Mouse (Mus musculus): Measurements from ENCODE around the gene Inf2. TPM values are rescaled to one million over a fixed set of nuclear protein-coding genes. Genes with fewer than 3 reads are reported as not detected.

Inf2 gene
- polyA plus RNA-seq, 1 experiment, result 118 TPM

DNA sequence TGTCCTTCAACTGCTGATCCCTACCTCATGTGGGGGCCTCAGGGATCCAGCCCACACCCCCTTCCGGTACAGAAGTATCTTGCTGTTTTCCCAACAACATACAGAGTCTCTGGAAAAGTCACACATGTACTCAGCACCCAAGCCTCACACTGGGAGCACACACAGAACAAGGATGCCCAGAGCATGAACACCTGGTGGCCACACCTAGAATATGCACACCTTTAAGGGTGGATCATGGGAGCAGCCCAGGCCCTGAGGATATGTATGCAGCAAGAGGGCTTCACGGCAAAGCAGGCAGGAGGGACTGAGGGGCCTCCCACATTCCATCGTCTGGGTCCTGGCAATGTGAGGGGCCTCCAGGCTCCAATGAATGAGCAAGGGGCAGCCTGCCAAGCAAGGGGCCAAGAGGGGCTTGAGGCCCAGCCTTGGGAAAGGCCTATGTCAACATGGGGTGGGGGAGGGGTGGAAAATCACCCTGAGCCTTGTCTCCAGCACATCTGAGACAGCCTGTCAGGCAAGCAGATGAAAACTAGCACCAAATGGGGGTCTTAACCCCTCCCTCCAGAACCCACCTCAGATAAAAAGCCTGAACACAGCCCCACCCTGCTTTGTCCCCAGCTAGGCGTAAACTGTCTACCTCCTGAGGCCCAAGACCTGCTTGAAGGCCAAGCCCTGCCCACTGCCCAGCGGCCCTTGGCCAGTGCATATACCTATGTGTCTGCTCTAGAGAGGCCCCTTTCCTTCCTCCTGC, 72.2 kb downstream of the Inf2 start:
- no peaks in the 10 kb centered on the region for H3K27me3 ChIP-seq (ENCODE audit: control insufficient read depth, insufficient read depth, insufficient read length)
- H3K36me3 ChIP-seq (ENCODE audit: control insufficient read depth, insufficient read depth), result peaks cover 86% of the 10 kb centered on the region
- H3K4me3 ChIP-seq (ENCODE audit: insufficient read depth, poor library complexity, severe bottlenecking), result no peak overlapping the region
- H3K79me2 ChIP-seq (ENCODE audit: control insufficient read depth, insufficient read depth), result peaks cover 44% of the 10 kb centered on the region
- H3K79me3 ChIP-seq (ENCODE audit: low read depth), result peaks cover 10% of the 10 kb centered on the region
- no peak overlapping the region for H3ac ChIP-seq (ENCODE audit: control insufficient read depth, insufficient read length, low read depth)
- no peak for TF ChIP-seq MAX (IDR thresholded peaks at IDR 0.05)
- TF ChIP-seq MYOD1 (IDR thresholded peaks at IDR 0.05; ENCODE audit: control insufficient read depth, insufficient read length, low read depth), result no peak
- TF ChIP-seq USF1 (IDR thresholded peaks at IDR 0.05; ENCODE audit: low read depth), result no peak
- no peak for TF ChIP-seq CEBPB (IDR thresholded peaks at IDR 0.05; ENCODE audit: low read depth)
- no peak for TF ChIP-seq CTCF (IDR thresholded peaks at IDR 0.05; ENCODE audit: control insufficient read depth, insufficient read depth, insufficient read length)
- no peak for TF ChIP-seq FOSL1 (IDR thresholded peaks at IDR 0.05; ENCODE audit: insufficient read depth, low read length, poor library complexity, severe bottlenecking)

DNA sequence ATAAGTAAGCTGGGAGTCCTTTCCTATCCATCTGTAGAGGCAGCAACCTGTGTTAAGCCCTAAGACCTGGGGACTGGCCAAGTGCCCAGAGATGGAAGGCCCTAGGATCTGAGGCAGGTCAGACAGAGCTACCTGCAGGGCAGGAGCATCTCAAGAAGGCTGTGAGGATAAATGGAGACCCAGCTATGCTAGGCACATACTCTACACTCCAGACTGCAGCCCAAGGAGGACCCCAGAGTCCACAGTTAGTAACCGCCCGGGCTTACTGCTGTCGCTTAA, 72.7 kb downstream of the Inf2 start:
- Histone ChIP-seq H3K36me3 (ENCODE audit: control insufficient read depth, insufficient read depth) (peaks cover 85% of the 10 kb centered on the region), H3K79me2 (ENCODE audit: control insufficient read depth, insufficient read depth) (peaks cover 49% of the 10 kb centered on the region), H3K27me3 (ENCODE audit: control insufficient read depth, insufficient read depth, insufficient read length) (no peaks in the 10 kb centered on the region), H3K4me3 (ENCODE audit: insufficient read depth, poor library complexity, severe bottlenecking) (no peak overlapping the region), H3ac (ENCODE audit: control insufficient read depth, insufficient read length, low read depth) (no peak overlapping the region), H3K79me3 (ENCODE audit: low read depth) (peaks cover 15% of the 10 kb centered on the region)
- TF ChIP-seq MYOG (IDR thresholded peaks at IDR 0.05; ENCODE audit: control insufficient read depth, extremely low read depth, insufficient read length) (no peak), CTCF (IDR thresholded peaks at IDR 0.05; ENCODE audit: control insufficient read depth, insufficient read depth, insufficient read length) (no peak), CEBPB (IDR thresholded peaks at IDR 0.05; ENCODE audit: low read depth) (no peak), FOSL1 (IDR thresholded peaks at IDR 0.05; ENCODE audit: insufficient read depth, low read length, poor library complexity, severe bottlenecking) (no peak), USF1 (IDR thresholded peaks at IDR 0.05; ENCODE audit: low read depth) (no peak), MAX (IDR thresholded peaks at IDR 0.05) (no peak), MYOD1 (IDR thresholded peaks at IDR 0.05; ENCODE audit: control insufficient read depth, insufficient read length, low read depth) (no peak)

DNA sequence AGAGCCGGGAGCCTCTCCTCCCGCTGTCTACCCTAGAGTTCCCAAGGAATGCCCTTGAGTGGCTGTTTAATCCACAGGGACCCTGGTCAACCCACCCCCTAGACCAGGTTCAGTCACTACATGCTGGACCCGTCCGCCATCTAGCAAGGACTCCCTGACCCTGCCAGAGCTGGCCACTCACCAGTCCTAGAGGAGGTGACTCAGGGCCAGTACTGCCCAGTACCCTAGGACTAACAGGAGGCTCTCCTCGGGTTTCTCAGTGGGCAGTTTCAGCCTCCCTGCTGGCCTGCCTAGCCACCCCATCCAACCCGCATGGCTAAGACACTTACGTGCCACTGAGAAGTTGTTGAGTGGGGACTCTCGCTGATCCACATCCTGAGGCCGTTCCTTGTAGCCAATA, 73.3 kb downstream of the Inf2 start:
- Histone ChIP-seq H3K4me3 (ENCODE audit: insufficient read depth, poor library complexity, severe bottlenecking) (no peak overlapping the region), H3K79me3 (ENCODE audit: low read depth) (peaks cover 18% of the 10 kb centered on the region), H3K79me2 (ENCODE audit: control insufficient read depth, insufficient read depth) (peaks cover 55% of the 10 kb centered on the region), H3ac (ENCODE audit: control insufficient read depth, insufficient read length, low read depth) (no peak overlapping the region), H3K27me3 (ENCODE audit: control insufficient read depth, insufficient read depth, insufficient read length) (no peaks in the 10 kb centered on the region), H3K36me3 (ENCODE audit: control insufficient read depth, insufficient read depth) (peaks cover 82% of the 10 kb centered on the region)
- TF ChIP-seq FOSL1 (IDR thresholded peaks at IDR 0.05; ENCODE audit: insufficient read depth, low read length, poor library complexity, severe bottlenecking) (no peak), MAX (IDR thresholded peaks at IDR 0.05) (no peak), MYOG (IDR thresholded peaks at IDR 0.05; ENCODE audit: control insufficient read depth, extremely low read depth, insufficient read length) (no peak), CTCF (IDR thresholded peaks at IDR 0.05; ENCODE audit: control insufficient read depth, insufficient read depth, insufficient read length) (no peak), USF1 (IDR thresholded peaks at IDR 0.05; ENCODE audit: low read depth) (no peak), MYOD1 (IDR thresholded peaks at IDR 0.05; ENCODE audit: control insufficient read depth, insufficient read length, low read depth) (no peak), CEBPB (IDR thresholded peaks at IDR 0.05; ENCODE audit: low read depth) (no peak)

DNA sequence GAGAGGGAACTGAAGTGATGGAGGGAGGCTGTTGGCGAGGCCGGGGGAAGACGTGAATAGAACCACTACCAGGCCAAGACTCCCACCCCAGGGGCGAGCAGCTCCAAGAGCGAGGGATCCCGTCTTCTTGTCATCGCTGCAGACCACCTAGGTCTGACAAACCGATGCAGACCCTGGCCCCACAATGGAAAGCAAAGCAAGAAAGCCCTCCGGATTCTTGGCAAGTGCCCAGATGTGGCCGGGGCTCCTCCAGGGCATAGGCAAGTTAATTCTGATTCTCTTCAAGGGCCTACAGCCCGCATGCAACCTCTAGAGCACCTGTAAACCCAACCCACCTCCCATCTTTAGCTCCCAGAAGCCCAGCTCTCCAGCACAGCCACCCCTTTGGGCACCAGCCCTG, 74.7 kb downstream of the Inf2 start:
- H3K27me3 ChIP-seq (ENCODE audit: control insufficient read depth, insufficient read depth, insufficient read length), result no peaks in the 10 kb centered on the region
- TF ChIP-seq CTCF (IDR thresholded peaks at IDR 0.05; ENCODE audit: control insufficient read depth, insufficient read depth, insufficient read length) (no peak), MAX (IDR thresholded peaks at IDR 0.05) (no peak), MYOG (IDR thresholded peaks at IDR 0.05; ENCODE audit: control insufficient read depth, extremely low read depth, insufficient read length) (no peak), CEBPB (IDR thresholded peaks at IDR 0.05; ENCODE audit: low read depth) (no peak), FOSL1 (IDR thresholded peaks at IDR 0.05; ENCODE audit: insufficient read depth, low read length, poor library complexity, severe bottlenecking) (no peak), USF1 (IDR thresholded peaks at IDR 0.05; ENCODE audit: low read depth) (no peak), MYOD1 (IDR thresholded peaks at IDR 0.05; ENCODE audit: control insufficient read depth, insufficient read length, low read depth) (no peak)
- H3ac ChIP-seq (ENCODE audit: control insufficient read depth, insufficient read length, low read depth), result no peak overlapping the region
- H3K79me3 ChIP-seq (ENCODE audit: low read depth), result peaks cover 29% of the 10 kb centered on the region
- no peak overlapping the region for H3K4me3 ChIP-seq (ENCODE audit: insufficient read depth, poor library complexity, severe bottlenecking)
- peaks cover 69% of the 10 kb centered on the region for H3K79me2 ChIP-seq (ENCODE audit: control insufficient read depth, insufficient read depth)
- peaks cover 81% of the 10 kb centered on the region for H3K36me3 ChIP-seq (ENCODE audit: control insufficient read depth, insufficient read depth)

DNA sequence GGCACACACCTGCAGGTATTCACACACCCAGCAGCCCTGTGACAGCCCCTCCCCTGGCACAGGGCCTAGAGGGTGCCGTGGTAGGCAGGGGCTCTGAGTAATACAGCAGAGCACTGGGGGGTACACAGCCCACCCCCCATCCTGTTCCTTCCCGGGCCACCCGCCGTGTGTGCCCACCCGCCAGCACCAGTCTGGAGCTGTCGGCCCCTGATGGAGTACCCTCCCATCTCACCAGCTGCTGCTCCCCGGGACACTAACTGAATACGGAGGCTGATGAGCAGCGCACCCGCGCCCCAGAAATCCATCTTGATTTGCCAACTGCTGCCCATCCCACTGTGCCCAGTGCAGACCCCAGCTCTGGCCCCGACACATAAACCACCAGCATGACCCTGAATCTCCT, 75.1 kb downstream of the Inf2 start:
- Histone ChIP-seq H3K36me3 (ENCODE audit: control insufficient read depth, insufficient read depth) (peaks cover 81% of the 10 kb centered on the region), H3K4me3 (ENCODE audit: insufficient read depth, poor library complexity, severe bottlenecking) (no peak overlapping the region), H3K27me3 (ENCODE audit: control insufficient read depth, insufficient read depth, insufficient read length) (no peaks in the 10 kb centered on the region), H3ac (ENCODE audit: control insufficient read depth, insufficient read length, low read depth) (no peak overlapping the region), H3K79me3 (ENCODE audit: low read depth) (peaks cover 30% of the 10 kb centered on the region), H3K79me2 (ENCODE audit: control insufficient read depth, insufficient read depth) (peaks cover 73% of the 10 kb centered on the region)
- TF ChIP-seq MAX (IDR thresholded peaks at IDR 0.05), result no peak
- no peak for TF ChIP-seq CEBPB (IDR thresholded peaks at IDR 0.05; ENCODE audit: low read depth)
- no peak for TF ChIP-seq CTCF (IDR thresholded peaks at IDR 0.05; ENCODE audit: control insufficient read depth, insufficient read depth, insufficient read length)
- TF ChIP-seq FOSL1 (IDR thresholded peaks at IDR 0.05; ENCODE audit: insufficient read depth, low read length, poor library complexity, severe bottlenecking), result no peak
- no peak for TF ChIP-seq MYOG (IDR thresholded peaks at IDR 0.05; ENCODE audit: control insufficient read depth, extremely low read depth, insufficient read length)
- TF ChIP-seq USF1 (IDR thresholded peaks at IDR 0.05; ENCODE audit: low read depth), result no peak
- TF ChIP-seq MYOD1 (IDR thresholded peaks at IDR 0.05; ENCODE audit: control insufficient read depth, insufficient read length, low read depth), result no peak
